Mouse (Mus musculus) lung, postnatal 0 days (tissue): ENCODE results near the gene Hoxa3. TPM values are rescaled to one million over a fixed set of nuclear protein-coding genes. Genes with fewer than 3 reads are reported as not detected.
A peak's percentile ranks its signal among the peaks of the same experiment; 100 is the strongest.

Experiments
- ATAC-seq: fragments of 200-750 bp; cut with Nextera tagmentation; 2 replicates; pipeline ENCODE4 v1.8.0; 2017; ENCODE audit warnings: moderate library complexity
- DNase-seq: peaks from one replicate; pipeline ENCODE4 v3.0.0-alpha.2; 2016; ENCODE audit warnings: low spot score
- H3K27ac ChIP-seq: fragments of 300-500 bp; sonication (generic); 2 replicates; pipeline ENCODE4 v1.5.1; 2014; ENCODE audit warnings: antibody characterized with exemption, mild to moderate bottlenecking, low read length, mixed read lengths
- H3K27me3 ChIP-seq: fragments of 300-500 bp; sonication (generic); replicated peaks from 2 replicates; pipeline ENCODE4 v1.6.1; 2014; ENCODE audit warnings: low read length, mixed read lengths; ENCODE audit not compliant: insufficient read depth
- H3K36me3 ChIP-seq: fragments of 300-500 bp; sonication (generic); 2 replicates; pipeline ENCODE4 v1.6.1; 2014; ENCODE audit warnings: low read length, mixed read lengths; ENCODE audit not compliant: insufficient read depth
- H3K4me1 ChIP-seq: fragments of 300-500 bp; sonication (generic); 2 replicates; pipeline ENCODE4 v1.6.1; 2014; ENCODE audit warnings: antibody characterized with exemption, low read depth, low read length, mixed read lengths; ENCODE audit not compliant: insufficient read depth
- H3K4me2 ChIP-seq: fragments of 300-500 bp; sonication (generic); replicated peaks from 2 replicates; pipeline ENCODE4 v1.6.1; 2014; ENCODE audit warnings: low read depth, mild to moderate bottlenecking, low read length, moderate library complexity, mixed read lengths
- H3K4me3 ChIP-seq: fragments of 300-500 bp; sonication (generic); 2 replicates; pipeline ENCODE4 v1.5.1; 2014; ENCODE audit warnings: low read depth, low read length
- H3K9ac ChIP-seq: fragments of 300-500 bp; sonication (generic); replicated peaks from 2 replicates; pipeline ENCODE4 v1.6.1; 2014; ENCODE audit warnings: low read depth, mild to moderate bottlenecking
- H3K9me3 ChIP-seq: fragments of 300-500 bp; sonication (generic); 2 replicates; pipeline ENCODE4 v1.6.1; 2016; ENCODE audit warnings: low read length, mixed read lengths
- CTCF ChIP-seq: IDR thresholded peaks from 2 replicates; pipeline ENCODE4 v1.5.1; 2016; ENCODE audit warnings: antibody characterized with exemption, mild to moderate bottlenecking
- EP300 ChIP-seq: IDR thresholded peaks from 2 replicates; pipeline ENCODE4 v1.6.1; 2016; ENCODE audit warnings: antibody characterized with exemption, mild to moderate bottlenecking, control low read depth
- WGBS: fragments of 180-500 bp; shearing (Covaris S2); extraction: QIAGEN DNeasy Blood & Tissue Kit; methylation state at CpG from one replicate; pipeline ENCODE4 v1.1.7; 2014; 5-methylcytosine and 5-hydroxymethylcytosine counted together
- polyA plus RNA-seq: library from polyadenylated mRNA; unstranded; fragments of >200 nt; fragmentation: Nextera tagmentation; extraction: Ambion mirVana; gene quantifications from 2 replicates; pipeline ENCODE4 v1.2.1, GENCODE M21; 2015

The Hoxa3 gene
- polyA plus RNA-seq, 1 experiment from 2014 or later = 4.3 TPM

DNA sequence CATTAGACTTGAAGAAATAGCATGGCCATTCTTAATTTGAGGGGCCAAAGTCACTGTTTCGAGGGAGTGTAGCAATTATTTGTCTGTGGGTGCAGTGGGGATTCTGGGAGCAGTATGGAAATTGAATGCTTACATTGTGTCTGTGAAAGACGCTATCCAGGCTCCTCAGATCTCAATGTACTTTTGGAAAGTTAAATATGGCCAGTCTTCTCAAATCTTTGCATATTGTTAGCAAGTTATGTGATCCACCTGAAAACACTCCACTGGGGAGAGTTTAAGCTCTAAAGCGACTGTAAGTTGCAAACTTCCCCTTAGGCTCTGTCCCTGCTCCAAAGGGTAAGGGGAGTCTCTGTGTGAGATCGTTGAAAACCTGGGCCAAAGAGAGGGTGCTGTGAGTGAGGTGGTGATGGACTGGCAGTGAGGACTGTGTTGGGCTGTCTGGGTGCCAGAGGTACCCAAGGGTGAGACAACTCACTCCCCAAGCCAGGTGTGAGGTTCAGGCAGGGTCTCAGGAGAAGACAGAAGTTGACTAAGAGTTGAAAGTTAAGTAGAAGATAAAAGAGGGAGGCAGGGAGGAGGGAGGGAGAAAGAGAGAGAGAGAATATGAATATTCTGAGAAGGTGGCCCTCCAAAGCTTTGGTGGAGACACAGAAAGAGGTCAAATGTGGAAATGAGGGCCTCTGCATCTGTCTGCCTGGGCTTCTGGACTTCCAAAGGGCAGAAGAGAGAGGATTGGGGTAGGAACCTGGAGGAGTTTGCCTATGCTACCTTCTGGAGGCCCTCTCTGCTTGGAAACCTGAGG lies 6.1 kb downstream of the Hoxa3 start:
- Histone ChIP-seq H3K4me3 (peak overlapping the region; percentile 1; the same call in 1 of the 2 replicates), H3K27ac (0 out of 2 replicates have a peak overlapping the region, but pooled peaks have one; percentile 59), H3K27me3 (peaks cover 46% of the 10 kb centered on the region; the same call in 1 of the 2 replicates)

GRCm38 (mm10) chr6:52205638-52206621 lies 7.2 kb downstream of the Hoxa3 start:
- peaks cover 37% of the 10 kb centered on the region; the same call in 1 of the 2 replicates for H3K27me3 ChIP-seq
- DNase-seq (no peak), ATAC-seq (no peak)
- peak overlapping the region; percentile 55 for H3K4me2 ChIP-seq
- H3K27ac ChIP-seq = peak overlapping the region; percentile 60
- no peaks in the 10 kb centered on the region for H3K36me3 ChIP-seq
- H3K9me3 ChIP-seq = no peaks in the 10 kb centered on the region
- WGBS = 23% methylated on average over 55 of the region's 55 CpGs
- no peak for TF ChIP-seq EP300
- no peak for TF ChIP-seq CTCF
- H3K4me3 ChIP-seq = peak overlapping the region; percentile 12; the same call in 1 of the 2 replicates
- H3K4me1 ChIP-seq = no peaks in the 10 kb centered on the region; the same call in 1 of the 2 replicates
- peak overlapping the region; percentile 26 for H3K9ac ChIP-seq

More for the DNA sequence above, 6.1 kb downstream of the Hoxa3 start:
- Histone ChIP-seq H3K4me1 (no peaks in the 10 kb centered on the region; the same call in 1 of the 2 replicates), H3K4me2 (peak overlapping the region; percentile 55), H3K36me3 (no peaks in the 10 kb centered on the region), H3K9ac (no peak overlapping the region), H3K9me3 (no peaks in the 10 kb centered on the region)
- DNase-seq = no peak
- TF ChIP-seq CTCF = no peak
- no peak for TF ChIP-seq EP300
- no peak for ATAC-seq
- WGBS = 34% methylated on average over 4 of the region's 4 CpGs

DNA sequence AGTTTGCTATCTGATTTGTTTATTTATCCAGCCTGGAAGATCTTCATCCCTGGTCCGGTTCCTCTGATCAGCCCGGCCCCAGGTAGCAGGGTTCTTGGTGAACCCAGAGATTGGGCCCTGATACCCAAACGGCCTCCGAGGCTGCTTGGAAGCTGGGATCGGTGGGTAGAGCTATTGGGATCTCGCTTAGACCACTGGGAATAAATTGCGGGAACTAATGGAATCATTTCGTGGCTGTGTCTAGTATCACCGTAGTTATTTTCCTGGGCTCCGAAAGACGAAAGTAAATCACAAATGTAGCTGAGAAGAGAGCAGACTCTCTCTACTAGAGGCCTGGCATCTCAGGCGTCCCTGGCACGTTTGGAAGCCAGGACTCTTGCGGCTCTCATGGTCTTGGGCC lies 7.9 kb downstream of the Hoxa3 start:
- H3K36me3 ChIP-seq = no peaks in the 10 kb centered on the region
- 20% methylated on average over 14 of the region's 14 CpGs for WGBS
- H3K27me3 ChIP-seq = peaks cover 35% of the 10 kb centered on the region; the same call in 1 of the 2 replicates
- ATAC-seq (no peak), DNase-seq (no peak)
- H3K27ac ChIP-seq = peak overlapping the region; percentile 60
- H3K9ac ChIP-seq = peak overlapping the region; percentile 26; the same call in 1 of the 2 replicates
- H3K4me3 ChIP-seq = peak overlapping the region; percentile 60
- TF ChIP-seq CTCF (no peak), EP300 (no peak)
- H3K4me2 ChIP-seq = peak overlapping the region; percentile 55
- H3K9me3 ChIP-seq = no peaks in the 10 kb centered on the region
- H3K4me1 ChIP-seq = no peaks in the 10 kb centered on the region; the same call in 1 of the 2 replicates

- Histone ChIP-seq H3K4me3 (peak within 1 kb of the TSS; percentile 60), H3K27ac (peak within 1 kb of the TSS; percentile 87), H3K4me1 (no peaks in the 10 kb centered on the region; the same call in 1 of the 2 replicates), H3K27me3 (peaks cover 30% of the 10 kb centered on the region; the same call in 1 of the 2 replicates), H3K9ac (peak within 1 kb of the TSS; percentile 92), H3K36me3 (no peaks in the 10 kb centered on the region), H3K4me2 (peak within 1 kb of the TSS; percentile 55), H3K9me3 (no peaks in the 10 kb centered on the region)
- TF ChIP-seq EP300 (peak; percentile 84), CTCF (peak; percentile 94)
- ATAC-seq (peak; percentile 93), DNase-seq (peak; percentile 98)
- under 1% methylated on average over 65 of the region's 65 CpGs for WGBS
Measured at GRCm38 (mm10) chr6:52204050-52204752, 8.9 kb downstream of the Hoxa3 start, which contains the start of gene Hoxa5. TSS of gene Hoxa5 (minus strand) at chr6:52204587.

GRCm38 (mm10) chr6:52203371-52204049 lies 9.6 kb downstream of the Hoxa3 start:
- peak; percentile 17 for ATAC-seq

More at GRCm38 (mm10) chr6:52203371-52204049, 9.6 kb downstream of the Hoxa3 start:
- no peak for DNase-seq
- Histone ChIP-seq H3K27me3 (peaks cover 26% of the 10 kb centered on the region; the same call in 1 of the 2 replicates), H3K27ac (peak overlapping the region; percentile 87), H3K4me1 (no peaks in the 10 kb centered on the region; the same call in 1 of the 2 replicates), H3K4me2 (peak overlapping the region; percentile 55), H3K4me3 (peak overlapping the region; percentile 60), H3K9me3 (no peaks in the 10 kb centered on the region), H3K9ac (peak overlapping the region; percentile 92), H3K36me3 (no peaks in the 10 kb centered on the region)
- WGBS = 2% methylated on average over 46 of the region's 46 CpGs
- TF ChIP-seq CTCF = no peak
- TF ChIP-seq EP300 = no peak
